Mouse (Mus musculus): ENCODE measurements around the gene Luc7l2.

- TF ChIP-seq CTCF (IDR thresholded peaks at IDR 0.05; ENCODE audit: borderline replicate concordance, insufficient read depth, low read depth, low read length) (no peak), POLR2A (IDR thresholded peaks at IDR 0.05; ENCODE audit: borderline replicate concordance, insufficient read depth, low read length) (no peak)
Measured at GRCm38 (mm10) chr6:38532500-38533420, 18.4 kb upstream of the Luc7l2 start.
